ENCODE assay signal across 31 mouse cellular contexts in the genomic region with DNA sequence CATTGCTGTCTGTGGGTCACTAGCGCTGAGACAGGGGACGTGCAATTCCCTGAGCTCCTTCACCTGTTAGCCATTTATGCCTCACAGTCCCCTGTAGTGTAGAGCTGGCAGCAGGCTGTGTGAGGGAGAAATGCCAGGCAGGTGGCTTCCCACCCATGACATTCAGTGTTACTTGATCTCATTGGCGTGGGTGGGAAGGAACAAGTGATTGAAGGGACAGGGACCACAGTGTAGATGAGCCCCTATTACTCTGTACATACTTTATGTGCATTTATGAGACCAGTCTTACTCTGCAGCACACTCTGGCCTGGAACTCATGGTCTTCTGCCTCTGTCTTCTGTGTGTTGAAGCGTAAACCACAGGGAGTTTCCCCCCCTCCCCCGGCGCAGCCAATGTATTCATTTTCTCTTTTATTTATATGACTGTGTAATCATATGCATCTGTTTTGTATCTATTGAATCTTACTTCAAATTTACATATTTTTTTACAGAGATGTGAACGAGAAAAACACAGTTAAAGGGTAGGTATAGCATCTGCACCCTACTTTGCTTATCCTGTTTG. TPM values are rescaled to one million over a fixed set of nuclear protein-coding genes. Genes with fewer than 3 reads are reported as not detected.
DNase-seq lines count a peak whose midpoint lies in the region; ATAC-seq and TF ChIP-seq lines count a peak whose summit lies in the region.
"Had no signal": no experiment of that assay in that cellular context is flagged by ENCODE, and none has a peak within 500 bp of the region (broad histone marks: within the 10 kb centered on the region; RNA-seq: fewer than 3 reads in every experiment).

No protein-coding gene starts in this region.

- in situ Hi-C loops in CH12.LX (cut with MboI; ENCODE audit: low pct_ligation_motif_present, low pct_unique_long_range_greater_than_20kb, low sequenced_read_pairs): no loop called here

- no peak for TF ChIP-seq RAD21 in CH12.LX (IDR thresholded peaks at IDR 0.05; ENCODE audit: low read depth, low read length)

- dilution Hi-C loops in CH12.LX (cut with MboI; ENCODE audit: extremely low pct_ligation_motif_present, extremely low pct_unique_long_range_greater_than_20kb, low sequenced_read_pairs): no loop called here

- TF ChIP-seq POLR2A in CH12.LX (IDR thresholded peaks at IDR 0.05; ENCODE audit: low read depth, low read length): no peak

- DNase-seq in A20 (ENCODE audit: low read depth, low spot score) (peak; percentile 52), CH12.LX (ENCODE audit: extremely low read depth) (peak; percentile 81)
- peak; percentile 63 for DNase-seq in CD4-positive helper T cell, adult 2 months (ENCODE audit: low read depth, low spot score)
- DNase-seq in kidney, postnatal 25 days: no peak
- DNase-seq in lung, postnatal 10 days: no peak
- no peak for DNase-seq in yolk sac, embryonic 10.5 days (ENCODE audit: low spot score)
- DNase-seq in cerebellum, postnatal 10 days: no peak
- DNase-seq: adrenal gland, adult 2 months; adrenal gland, postnatal 14 days; cerebellum, adult 11 months; cerebellum, adult 2 months; cerebellum, adult 9-11 months; cerebellum, postnatal 36 days; embryo, embryonic 11 days; gastrocnemius, postnatal 25 days; heart, adult 2 months; heart, postnatal 36 days; kidney, adult 11 months had no signal

- H3K4me1 ChIP-seq in CH12.LX (ENCODE audit: control insufficient read depth in 1 of 2, insufficient read depth in 2 of 2): peaks cover 33 to 86% of the 10 kb centered on the region in 2 experiments
- H3K4me1 ChIP-seq: forebrain, embryonic 15.5 days; intestine, embryonic 15.5 days had no signal

- no peak for TF ChIP-seq CTCF in CH12.LX (conservative IDR thresholded peaks at IDR 0.05 in 1 of 2, IDR thresholded peaks at IDR 0.05 in 1 of 2; ENCODE audit: low read depth in 2 of 2, low read length in 2 of 2)

- H3K27me3 ChIP-seq in CH12.LX (replicated peaks): no peaks in the 10 kb centered on the region
- H3K27me3 ChIP-seq: embryonic facial prominence, embryonic 13.5 days; forebrain, embryonic 12.5 days; forebrain, embryonic 15.5 days; intestine, embryonic 15.5 days; Patski had no signal

- peak; percentile 72 for ATAC-seq in inflammation-experienced regulatory T-cells, adult 6 months
- ATAC-seq: forebrain, embryonic 15.5 days; hindbrain, postnatal 0 days; intestine, embryonic 15.5 days; Patski had no signal

- peak overlapping the region; percentile 98 for H3K27ac ChIP-seq in CH12.LX (ENCODE audit: insufficient read depth, low read depth)
- H3K27ac ChIP-seq: embryonic facial prominence, embryonic 10.5 days; embryonic facial prominence, embryonic 13.5 days; forebrain, embryonic 12.5 days; forebrain, embryonic 15.5 days; heart, adult 2 months; hindbrain, embryonic 10.5 days; hindbrain, embryonic 14.5 days; hindbrain, postnatal 0 days; intestine, embryonic 15.5 days had no signal

- peak overlapping the region; percentile 7; the same call in 1 of the 2 replicates for H3K4me2 ChIP-seq in CH12.LX (ENCODE audit: insufficient read depth, low read depth, poor library complexity, severe bottlenecking)
- H3K4me2 ChIP-seq: embryonic facial prominence, embryonic 13.5 days; forebrain, embryonic 12.5 days; forebrain, embryonic 15.5 days; hindbrain, embryonic 14.5 days; intestine, embryonic 15.5 days had no signal

- peak overlapping the region in 1 of 3 experiments; percentile 14 for H3K4me3 ChIP-seq in CH12.LX (replicated peaks in 1 of 3; ENCODE audit: low read depth in 2 of 3, low read length in 2 of 3, poor library complexity in 1 of 3)
- H3K4me3 ChIP-seq: embryonic facial prominence, embryonic 10.5 days; embryonic facial prominence, embryonic 13.5 days; erythroblast, embryonic 14.5 days; forebrain, embryonic 12.5 days; forebrain, embryonic 15.5 days; heart, adult 2 months; heart, embryonic 10.5 days; hindbrain, embryonic 10.5 days; intestine, embryonic 15.5 days had no signal

- peak overlapping the region; percentile 5; the same call in 1 of the 2 replicates for H3K9ac ChIP-seq in CH12.LX (ENCODE audit: insufficient read depth, low read depth)
- H3K9ac ChIP-seq: embryonic facial prominence, embryonic 13.5 days; forebrain, embryonic 12.5 days; forebrain, embryonic 15.5 days; hindbrain, embryonic 14.5 days; intestine, embryonic 15.5 days had no signal

- TF ChIP-seq EP300 in CH12.LX (IDR thresholded peaks at IDR 0.05; ENCODE audit: low read length): peak; percentile 84

- H3K79me2 ChIP-seq in CH12.LX (replicated peaks; ENCODE audit: control insufficient read depth, extremely low read depth, insufficient read depth, poor library complexity, severe bottlenecking): 0 out of 2 replicates have a peak, but pooled peaks cover 2% of the 10 kb centered on the region

- H3K36me3 ChIP-seq in CH12.LX (replicated peaks in 1 of 2; ENCODE audit: control insufficient read depth in 1 of 2, insufficient read depth in 1 of 2, low read length in 1 of 2): peaks cover 78 to 79% of the 10 kb centered on the region in 2 experiments
- H3K36me3 ChIP-seq: forebrain, embryonic 15.5 days; intestine, embryonic 15.5 days had no signal

- H3K9me3 ChIP-seq in CH12.LX (replicated peaks; ENCODE audit: low read length): no peaks in the 10 kb centered on the region
- H3K9me3 ChIP-seq: embryonic facial prominence, embryonic 10.5 days; embryonic facial prominence, embryonic 13.5 days; forebrain, embryonic 12.5 days; forebrain, embryonic 15.5 days; G1E; heart, embryonic 10.5 days; hindbrain, embryonic 10.5 days; intestine, embryonic 15.5 days had no signal

TF ChIP-seq in CH12.LX, 34 proteins besides CTCF, POLR2A, EP300 and RAD21 (continues in another document):
- TF ChIP-seq BHLHE40 (IDR thresholded peaks at IDR 0.05; ENCODE audit: low read depth, low read length) (peak; percentile 69), GABPA (IDR thresholded peaks at IDR 0.05; ENCODE audit: insufficient replicate concordance, low read depth, low read length) (no peak), TBP (conservative IDR thresholded peaks at IDR 0.05; ENCODE audit: low read depth, low read length) (0 out of 2 replicates have a peak, but pooled peaks have one; percentile 60), MYC (IDR thresholded peaks at IDR 0.05; ENCODE audit: low read depth, low read length) (0 out of 2 replicates have a peak, but pooled peaks have one; percentile 12), MEF2A (IDR thresholded peaks at IDR 0.05; ENCODE audit: borderline replicate concordance, low read depth, low read length) (0 out of 2 replicates have a peak, but pooled peaks have one; percentile 37), JUND (conservative IDR thresholded peaks at IDR 0.05; ENCODE audit: low read depth, low read length) (no peak; the same call in 1 of the 2 replicates), CHD2 (IDR thresholded peaks at IDR 0.05; ENCODE audit: low read length) (0 out of 2 replicates have a peak, but pooled peaks have one; percentile 29), RCOR1 (conservative IDR thresholded peaks at IDR 0.05; ENCODE audit: low read depth, low read length) (0 out of 2 replicates have a peak, but pooled peaks have one; percentile 42), MAX (IDR thresholded peaks at IDR 0.05; ENCODE audit: low read length) (peak; percentile 74), CHD1 (IDR thresholded peaks at IDR 0.05; ENCODE audit: low read depth, low read length) (peak; percentile 71; the same call in 1 of the 2 replicates), E2F4 (IDR thresholded peaks at IDR 0.05; ENCODE audit: insufficient replicate concordance, low read depth, low read length) (no peak), PAX5 (IDR thresholded peaks at IDR 0.05; ENCODE audit: low read length) (no peak), TCF12 (IDR thresholded peaks at IDR 0.05; ENCODE audit: low read depth, low read length) (peak; percentile 54; the same call in 1 of the 2 replicates), NELFE (IDR thresholded peaks at IDR 0.05; ENCODE audit: low read depth, low read length) (0 out of 2 replicates have a peak, but pooled peaks have one; percentile 13), UBTF (IDR thresholded peaks at IDR 0.05; ENCODE audit: low read depth, low read length) (no peak), IRF4 (IDR thresholded peaks at IDR 0.05; ENCODE audit: low read depth, low read length) (peak; percentile 68), SIN3A (IDR thresholded peaks at IDR 0.05; ENCODE audit: low read length) (no peak; the same call in 1 of the 2 replicates), ELF1 (IDR thresholded peaks at IDR 0.05; ENCODE audit: low read depth, low read length) (0 out of 2 replicates have a peak, but pooled peaks have one; percentile 9), MXI1 (IDR thresholded peaks at IDR 0.05; ENCODE audit: low read depth, low read length) (peak; percentile 70), ZMIZ1 (IDR thresholded peaks at IDR 0.05; ENCODE audit: low read depth, low read length) (peak; percentile 62; the same call in 1 of the 2 replicates), ZKSCAN1 (IDR thresholded peaks at IDR 0.05; ENCODE audit: borderline replicate concordance, low read depth, low read length) (no peak), ZNF384 (IDR thresholded peaks at IDR 0.05; ENCODE audit: low read depth, low read length) (peak; percentile 43), HCFC1 (IDR thresholded peaks at IDR 0.05; ENCODE audit: low read depth, low read length) (no peak), MAZ (IDR thresholded peaks at IDR 0.05; ENCODE audit: low read depth, low read length) (peak; percentile 71), USF2 (conservative IDR thresholded peaks at IDR 0.05; ENCODE audit: low read depth, low read length) (no peak), NRF1 (IDR thresholded peaks at IDR 0.05; ENCODE audit: low read depth, low read length) (no peak), ETS1 (conservative IDR thresholded peaks at IDR 0.05; ENCODE audit: low read depth, low read length) (peak; percentile 62; the same call in 1 of the 2 replicates), SMC3 (IDR thresholded peaks at IDR 0.05; ENCODE audit: low read depth, low read length) (no peak), MAFK (IDR thresholded peaks at IDR 0.05; ENCODE audit: insufficient replicate concordance, low read length) (0 out of 2 replicates have a peak, but pooled peaks have one; percentile 30), POLR2AphosphoS2 (IDR thresholded peaks at IDR 0.05; ENCODE audit: low read depth, low read length) (no peak), JUN (IDR thresholded peaks at IDR 0.05; ENCODE audit: insufficient read depth, low read depth, low read length) (peak; percentile 48; the same call in 1 of the 2 replicates), ZC3H11A (IDR thresholded peaks at IDR 0.05; ENCODE audit: low read depth, low read length) (no peak), KAT2A (IDR thresholded peaks at IDR 0.05; ENCODE audit: insufficient replicate concordance, low read length) (no peak)

RNA-seq across cellular contexts. Expression of gene Stat1, which starts 24.4 kb away (rescaled TPM):
- total RNA-seq in CH12.LX (2012; rRNA removed): 119 and 143 TPM in 2 replicates
- 179 and 190 TPM in 2 replicates for total RNA-seq in CH12.LX (2014; rRNA removed)
- polyA plus RNA-seq in CH12.LX (2012; ENCODE audit: insufficient read length, low read depth): 94.6 and 101 TPM in 2 replicates
- polyA plus RNA-seq in inflammation-experienced regulatory T-cells, adult 6 months (2017; shearing (Covaris generic)): 1,000 to 10,000 TPM in 2 of 3 experiments, 100 to 1,000 TPM in 1; 639 to 1,069 (median 1,003) TPM

Comparison
In these comparisons a context has a peak if more than half of its experiments do, and no peak if none do; other contexts are left out.
1. DNase-seq: peak in A20 (single experiment), CD4-positive helper T cell, adult 2 months (single experiment) and CH12.LX (single experiment); none in kidney, postnatal 25 days (0 of 2), lung, postnatal 10 days (single experiment), yolk sac, embryonic 10.5 days (single experiment) and cerebellum, postnatal 10 days (0 of 2).